Mouse (Mus musculus): ENCODE data around the gene Gpsm1.

- TF ChIP-seq CTCF (IDR thresholded peaks at IDR 0.05; ENCODE audit: low read depth, low read length) (no peak), POLR2A (IDR thresholded peaks at IDR 0.05; ENCODE audit: extremely low read depth, insufficient read depth, low read length) (no peak)
Measured at GRCm38 (mm10) chr2:26268216-26268615, 47.1 kb upstream of the Gpsm1 start.
